Mouse (Mus musculus) central nervous system, embryonic 11.5 days (tissue): Measurements from ENCODE around the gene Ramp1. TPM values are rescaled to one million over a fixed set of nuclear protein-coding genes. Genes with fewer than 3 reads are reported as not detected.

ENCODE experiments used
- polyA plus RNA-seq: library from polyadenylated mRNA; depleted of rRNA; stranded (reverse); fragments of >200 nt; gene quantifications from 2 replicates; pipeline ENCODE4 v1.2.3, GENCODE M21; 2012; rRNA removed

Ramp1 gene
- polyA plus RNA-seq = 0.56 and 1.3 TPM in 2 replicates

GRCm38 (mm10) chr1:91179533-91180173 lies at the start of gene Ramp1:
Gene Ramp1 (plus strand): TSS chr1:91179822.

DNA sequence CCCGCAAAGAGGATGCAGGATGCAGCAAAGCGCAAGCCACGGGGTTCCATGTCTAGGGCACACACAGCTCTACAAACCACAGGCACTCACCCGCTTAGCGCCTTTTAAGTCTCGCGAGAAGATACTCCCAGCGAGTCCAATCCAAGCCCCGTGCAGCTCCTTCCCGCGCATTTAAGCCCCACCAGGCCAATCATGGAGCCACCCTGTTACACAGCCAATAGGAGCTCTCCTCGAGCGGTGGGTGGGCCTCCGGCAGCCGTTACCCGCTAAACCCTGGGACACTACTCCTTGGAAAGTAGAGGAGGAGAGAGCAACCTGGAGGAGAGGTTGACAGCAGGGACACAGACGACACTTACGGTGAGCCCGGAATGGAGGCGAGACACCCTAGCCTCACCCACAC lies 34.8 kb upstream of the Ramp1 start, which contains the start of gene Rbm44:
Gene Rbm44, plus strand, starts transcription at position 277 of the 400 bp plus-strand sequence.

GRCm38 (mm10) chr1:91249564-91250414 lies 70.2 kb downstream of the Ramp1 start, which contains the start of gene Ube2f:
Gene Ube2f (plus strand): TSS chr1:91250304.

Other genes with a start within 250 kb of the Ramp1 start
- not detected in 2 replicates for gene Prlh, start 226.7 kb upstream of the Ramp1 start, polyA plus RNA-seq
- gene Rab17, start 210.2 kb upstream of the Ramp1 start, polyA plus RNA-seq = 0.20 and 0.42 TPM in 2 replicates
- 26.1 and 27.1 TPM in 2 replicates for gene Lrrfip1, start 181.1 kb upstream of the Ramp1 start, polyA plus RNA-seq
- 0.43 and 0.78 TPM in 2 replicates for gene Rbm44, start 34.7 kb upstream of the Ramp1 start, polyA plus RNA-seq
- gene Ube2f, start 70.5 kb downstream of the Ramp1 start, polyA plus RNA-seq = 61.8 and 64.3 TPM in 2 replicates
- gene Scly, start 118.5 kb downstream of the Ramp1 start, polyA plus RNA-seq = 13.1 and 13.7 TPM in 2 replicates
- 0.10 and 0.12 TPM in 2 replicates for gene Espnl, start 142.3 kb downstream of the Ramp1 start, polyA plus RNA-seq
- 0.54 and 1.5 TPM in 2 replicates for gene Klhl30, start 171.2 kb downstream of the Ramp1 start, polyA plus RNA-seq
- 0.65 and 0.92 TPM in 2 replicates for gene Erfe, start 186.6 kb downstream of the Ramp1 start, polyA plus RNA-seq
- 157 and 224 TPM in 2 replicates for gene Ilkap, start 219.0 kb downstream of the Ramp1 start, polyA plus RNA-seq
- gene Hes6, start 234.2 kb downstream of the Ramp1 start, polyA plus RNA-seq = 157 and 243 TPM in 2 replicates